Mouse (Mus musculus) stomach, adult 2 months (tissue): ENCODE measurements around the gene Pacsin3. TPM values are rescaled to one million over a fixed set of nuclear protein-coding genes. Genes with fewer than 3 reads are reported as not detected.

Experiments
- polyA plus RNA-seq: library from polyadenylated mRNA; depleted of rRNA; stranded (reverse); fragments of >200 nt; gene quantifications from 2 replicates; pipeline ENCODE4 v1.2.3, GENCODE M21; 2012; rRNA removed

The Pacsin3 gene
- polyA plus RNA-seq: 22.0 and 22.8 TPM in 2 replicates

DNA sequence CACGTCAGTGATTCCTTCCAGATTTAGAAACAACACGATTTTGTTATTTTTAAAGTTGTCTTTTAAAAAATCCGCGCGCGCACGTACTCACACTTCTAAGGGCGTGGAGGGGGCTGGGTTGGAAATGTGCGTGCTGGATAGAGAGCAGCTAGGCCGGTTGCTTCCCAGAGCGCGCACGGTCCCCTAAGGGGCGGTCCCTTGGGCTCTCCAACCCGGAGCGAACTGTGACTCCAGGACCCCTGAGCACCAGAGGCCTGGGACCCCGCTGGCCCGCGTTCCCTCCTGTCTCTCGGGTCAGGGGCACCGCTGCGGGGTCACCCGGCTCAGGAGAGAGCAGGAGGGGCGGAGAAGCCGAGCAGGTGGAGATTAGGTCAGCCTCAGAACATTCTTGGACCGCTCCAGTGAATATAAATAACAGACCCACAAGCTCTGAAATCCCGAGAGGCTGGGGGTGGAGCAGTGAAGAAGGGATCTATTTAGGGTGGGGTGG lies at the start of gene Pacsin3:
Gene Pacsin3, plus strand, starts transcription at position 294 of the 490 bp plus-strand sequence.

GRCm38 (mm10) chr2:91236601-91237510 lies 18.9 kb upstream of the Pacsin3 start, which contains the start of gene Ddb2:
Gene Ddb2 (minus strand): TSS chr2:91236982.

GRCm38 (mm10) chr2:91264711-91265681 lies 9.2 kb downstream of the Pacsin3 start, which contains the start of gene Arfgap2:
Gene Arfgap2 (plus strand): TSS chr2:91264974.

Other genes with a start within 250 kb of the Pacsin3 start
- 1.3 and 1.4 TPM in 2 replicates for gene Rapsn, start 220.3 kb upstream of the Pacsin3 start, polyA plus RNA-seq
- gene Psmc3, start 201.9 kb upstream of the Pacsin3 start, polyA plus RNA-seq: 20.1 and 21.7 TPM in 2 replicates
- 28.1 and 29.9 TPM in 2 replicates for gene Slc39a13, start 185.5 kb upstream of the Pacsin3 start, polyA plus RNA-seq
- gene Spi1, start 173.6 kb upstream of the Pacsin3 start, polyA plus RNA-seq: 9.2 and 13.9 TPM in 2 replicates
- gene Mybpc3, start 137.8 kb upstream of the Pacsin3 start, polyA plus RNA-seq: 0.02 TPM in 1 of 2 replicates, not detected in the other
- gene Madd, start 72.1 kb upstream of the Pacsin3 start, polyA plus RNA-seq: 5.3 and 6.8 TPM in 2 replicates
- gene Nr1h3, start 53.1 kb upstream of the Pacsin3 start, polyA plus RNA-seq: 7.9 and 9.2 TPM in 2 replicates
- 6.9 and 9.8 TPM in 2 replicates for gene Acp2, start 53.1 kb upstream of the Pacsin3 start, polyA plus RNA-seq
- gene Ddb2, start 19.0 kb upstream of the Pacsin3 start, polyA plus RNA-seq: 3.2 and 4.9 TPM in 2 replicates
- gene Arfgap2, start 9.0 kb downstream of the Pacsin3 start, polyA plus RNA-seq: 25.0 and 25.2 TPM in 2 replicates
- gene 1110051M20Rik, start 188.8 kb downstream of the Pacsin3 start, polyA plus RNA-seq: 4.5 and 6.2 TPM in 2 replicates
- 1.2 and 2.1 TPM in 2 replicates for gene Lrp4, start 201.6 kb downstream of the Pacsin3 start, polyA plus RNA-seq